Mouse (Mus musculus) heart, adult 9 months (tissue): ENCODE measurements at regions not wholly inside any gene's neighbourhood (a gene's known extent, or its start where the extent isn't known, plus 50 kb on each side); places are given as distances from the start of the nearest gene placed in this dataset.
"Not testable (repeated sequence)": the region's sequence is repeated elsewhere in the genome, so short reads cannot be mapped to it uniquely, and the experiment has no call there.

Experiments used
- DNase-seq, 2 experiments: peaks; one replicate each; pipeline ENCODE4 v3.0.0; 2022; ENCODE audit warnings: low spot score in 2 of 2

DNA sequence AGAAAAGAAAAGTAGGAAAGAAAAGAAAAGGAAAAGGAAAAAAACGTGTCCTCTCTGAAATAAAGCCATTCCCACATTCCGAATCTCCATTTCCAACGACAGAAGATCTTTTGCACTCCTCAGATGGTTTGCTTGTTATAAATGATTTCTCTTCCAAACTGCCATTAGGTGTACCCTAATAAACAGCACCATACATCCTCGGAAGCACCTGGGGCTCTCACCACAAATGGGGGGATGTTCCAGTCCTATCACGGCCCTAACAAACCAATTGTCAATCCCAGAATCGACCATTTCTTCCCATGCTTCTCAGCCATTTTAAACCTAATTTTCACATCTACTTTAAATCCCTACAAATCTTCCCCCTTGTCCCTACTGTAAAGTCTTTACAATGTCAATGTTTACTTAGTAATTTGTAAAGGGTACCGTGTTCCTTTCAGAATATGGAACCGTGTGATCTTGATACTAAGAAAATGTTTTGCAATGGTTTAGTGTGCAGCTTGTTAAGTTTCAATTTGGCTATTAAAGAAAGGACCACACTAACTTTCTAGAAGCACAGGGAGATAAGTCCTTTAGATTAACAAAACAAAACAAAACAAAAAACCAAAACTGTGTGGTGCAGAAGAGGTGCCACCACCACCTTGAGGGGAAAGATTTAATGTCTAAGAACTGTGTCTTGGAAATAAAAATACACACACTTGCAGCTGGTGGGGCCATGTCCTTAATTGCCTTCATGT is 66.6 kb upstream of the Chd2 start:
- DNase-seq = no peak

GRCm38 (mm10) chr7:73607450-73608005 is 65.9 kb upstream of the Chd2 start:
- no peak for DNase-seq

GRCm38 (mm10) chr7:73606677-73607449 is 65.2 kb upstream of the Chd2 start:
- DNase-seq = peak; percentile 93 to 94

GRCm38 (mm10) chr7:73604597-73604996 is 63.0 kb upstream of the Chd2 start:
- DNase-seq = no peak

- no peak for DNase-seq
Measured at GRCm38 (mm10) chr7:73602815-73603551, 61.4 kb upstream of the Chd2 start.

DNA sequence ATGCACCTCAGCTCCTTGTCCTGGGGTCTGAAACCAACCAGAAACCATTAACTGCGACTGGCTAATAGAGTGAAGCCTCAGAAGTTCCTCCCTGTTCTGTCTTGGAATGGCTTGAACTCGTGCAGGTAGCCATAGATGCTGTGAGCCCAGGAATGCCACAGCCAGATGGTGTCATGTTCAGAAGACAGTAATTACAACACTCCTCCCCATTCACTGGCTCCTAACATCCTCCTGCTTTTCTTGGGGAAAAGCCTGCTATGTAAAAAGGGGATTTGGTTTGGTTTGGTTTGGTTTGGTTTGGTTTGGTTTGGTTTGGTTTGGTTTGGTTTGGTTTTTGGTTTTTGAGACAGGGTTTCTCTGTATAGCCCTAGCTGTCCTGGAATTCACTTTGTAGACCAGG is 59.7 kb upstream of the Chd2 start:
- DNase-seq = no peak

GRCm38 (mm10) chr7:73600776-73601175 is 59.1 kb upstream of the Chd2 start:
- DNase-seq = no peak

GRCm38 (mm10) chr7:73600003-73600385 is 58.4 kb upstream of the Chd2 start:
- not testable (repeated sequence) for DNase-seq

DNA sequence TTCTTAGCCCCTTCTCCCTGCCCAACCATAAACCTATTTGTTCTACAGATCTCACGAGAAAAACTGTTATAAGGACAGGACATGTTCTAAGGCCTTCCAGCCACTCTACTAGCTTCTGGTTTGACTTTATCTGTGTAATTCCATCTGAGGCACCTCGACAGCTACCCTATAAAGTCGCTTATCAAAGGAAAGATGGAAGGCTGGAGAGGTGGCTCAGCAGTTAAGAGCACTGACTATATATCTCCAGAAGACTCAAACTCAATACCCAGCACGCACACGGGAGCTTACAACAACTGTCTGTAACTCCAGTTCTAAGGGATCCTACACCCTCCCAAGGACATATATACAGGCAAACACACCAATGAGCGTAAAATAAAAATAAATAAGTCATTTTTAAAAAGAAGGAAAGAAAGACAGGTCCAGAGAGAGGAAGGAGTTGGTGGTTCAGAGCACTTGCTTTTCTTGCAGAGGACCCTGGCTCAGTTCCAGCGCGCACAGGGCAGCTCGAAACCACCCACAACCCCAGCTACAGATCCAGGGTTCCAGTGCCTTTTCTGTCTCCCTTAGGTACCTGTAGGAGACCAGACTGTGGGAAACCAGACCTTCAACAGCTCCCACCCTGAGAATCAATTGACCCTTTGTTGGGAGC is 57.8 kb upstream of the Chd2 start:
- no peak for DNase-seq

DNA sequence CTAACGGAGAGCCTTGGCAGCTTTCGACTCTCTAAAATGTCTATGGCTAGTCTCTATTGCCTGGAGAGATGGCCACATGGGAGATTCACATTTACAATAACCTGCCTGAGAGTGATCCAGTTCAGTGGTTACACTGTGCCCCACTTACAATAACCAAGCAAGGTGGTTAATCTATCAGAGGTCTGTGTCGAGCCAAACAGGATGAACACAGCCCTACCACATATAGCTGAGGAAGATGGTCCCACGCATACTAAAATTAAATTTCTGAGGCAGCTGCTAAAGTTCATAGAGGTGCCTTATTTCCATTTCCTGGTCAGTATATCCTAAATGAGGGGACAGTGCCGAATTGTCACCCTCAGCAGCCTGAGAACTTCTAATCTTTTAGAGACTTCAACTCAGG is 56.3 kb upstream of the Chd2 start:
- DNase-seq = no peak

GRCm38 (mm10) chr7:73596866-73597840 is 55.5 kb upstream of the Chd2 start:
- no peak for DNase-seq

DNA sequence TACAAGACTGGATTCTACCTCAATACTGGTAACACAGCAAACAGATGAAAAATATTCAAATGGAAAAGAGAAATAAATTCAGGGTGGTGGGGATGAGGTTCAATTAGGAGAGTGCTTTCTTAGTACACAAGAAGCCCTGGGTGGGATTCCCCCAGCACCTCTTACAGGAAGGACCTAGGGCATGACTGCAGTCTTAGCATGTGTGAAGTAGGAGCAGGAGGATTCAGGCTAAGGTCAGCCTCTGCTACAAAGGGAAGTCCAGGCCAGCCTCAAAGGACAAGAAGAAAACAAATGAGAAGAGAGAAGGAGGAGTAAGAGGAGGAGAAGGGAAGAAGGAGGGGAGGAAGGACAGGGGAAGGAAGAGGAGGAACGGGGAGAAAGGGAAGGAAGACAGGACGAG is 54.8 kb upstream of the Chd2 start:
- no peak for DNase-seq

GRCm38 (mm10) chr7:73595860-73596259 is 54.2 kb upstream of the Chd2 start:
- peak; percentile 41 to 51 for DNase-seq

DNA sequence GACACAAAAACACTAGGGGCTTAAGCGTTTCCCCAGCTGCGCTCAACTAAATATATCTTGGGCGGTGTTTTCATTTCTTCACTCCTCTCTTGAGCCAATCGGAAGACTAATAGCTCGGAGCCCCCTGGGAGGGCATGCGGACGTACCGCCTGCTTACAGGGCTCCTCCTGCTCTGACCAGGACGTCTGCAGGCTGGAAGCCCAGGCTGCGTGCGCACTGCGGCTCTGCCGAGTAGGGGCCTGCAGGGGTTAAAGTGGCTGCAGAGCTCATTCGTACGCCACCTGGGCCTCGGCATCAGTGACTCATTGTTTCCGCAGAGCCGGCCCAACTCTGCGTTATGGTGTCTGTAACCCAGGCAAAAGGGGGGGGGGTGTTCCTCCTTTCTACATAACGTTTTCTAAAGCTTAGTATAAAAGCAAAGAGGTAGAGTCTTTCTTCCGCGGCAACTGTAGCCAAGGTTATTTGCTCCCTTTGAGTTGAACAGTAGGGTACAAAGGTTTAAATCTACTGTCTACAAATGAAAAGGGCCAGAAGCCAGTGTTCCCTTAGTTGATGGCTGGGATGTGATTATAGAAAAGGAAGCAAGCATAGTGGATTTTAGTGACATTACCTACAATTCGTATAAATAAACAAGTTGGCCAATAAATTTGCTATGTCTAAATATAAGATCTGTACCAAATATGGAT is 53.7 kb upstream of the Chd2 start:
- DNase-seq = peak; percentile 97 to 99

GRCm38 (mm10) chr7:73594492-73595139 is 53.0 kb upstream of the Chd2 start:
- DNase-seq = peak; percentile 49 to 60

DNA sequence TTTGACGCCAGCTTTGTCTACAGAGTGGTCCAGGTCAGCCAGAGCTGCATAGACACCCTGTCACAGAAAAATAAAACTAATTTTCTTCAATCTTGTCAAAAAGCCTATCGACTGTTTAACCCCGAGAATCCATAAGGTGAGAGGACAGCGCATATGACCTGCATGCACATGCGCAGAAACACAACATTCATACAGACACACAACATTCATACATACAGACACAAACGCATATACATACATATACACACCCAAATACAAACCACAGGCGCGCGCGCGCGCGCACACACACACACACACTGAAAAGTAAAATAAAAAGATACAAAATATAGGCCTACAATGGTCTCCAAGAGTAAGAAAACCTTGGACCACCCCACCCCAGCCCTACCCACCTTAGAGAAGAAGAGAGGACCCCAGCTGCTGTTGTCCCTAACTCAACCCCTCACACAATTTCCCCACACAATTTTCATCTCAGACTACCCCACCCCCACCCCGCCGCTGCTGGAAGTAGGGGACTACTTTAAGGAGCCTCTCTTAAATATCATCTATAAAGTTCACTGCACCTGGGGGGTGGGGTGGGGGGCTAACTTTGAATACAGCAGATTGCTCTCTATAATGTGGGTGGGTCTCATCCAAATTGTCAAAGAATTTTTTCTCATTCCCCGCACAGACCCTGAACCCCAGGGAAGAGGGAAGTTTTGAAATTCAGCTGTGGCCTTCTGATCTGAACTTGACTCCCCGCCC is 52.2 kb upstream of the Chd2 start:
- no peak for DNase-seq

GRCm38 (mm10) chr7:73592857-73593256 is 51.2 kb upstream of the Chd2 start:
- DNase-seq = no peak
